16 mouse cellular contexts compared by ENCODE assay signal in genomic region chr4:5181591-5181990, GRCm38 (mm10).
"Had no signal": no experiment of that assay in that cellular context is flagged by ENCODE, and none has a peak within 500 bp of the region (broad histone marks: within the 10 kb centered on the region; RNA-seq: fewer than 3 reads in every experiment).

No protein-coding gene starts in this region.

- DNase-seq: retina, postnatal 1 day; right cerebral cortex, adult 18-20 months; right cerebral cortex, postnatal 14 days; right cerebral cortex, postnatal 25 days; right cerebral cortex, postnatal 4 days; spleen, adult 18-20 months; thymus, adult 18-20 months; thymus, adult 2 months; thymus, postnatal 14 days; thymus, postnatal 25 days; thymus, postnatal 36 days; thymus, postnatal 4 days had no signal

- H3K4me1 ChIP-seq: neural tube, embryonic 13.5 days; neural tube, embryonic 15.5 days; stomach, embryonic 15.5 days had no signal

- H3K27me3 ChIP-seq: neural tube, embryonic 13.5 days; neural tube, embryonic 15.5 days; stomach, embryonic 15.5 days had no signal

- H3K36me3 ChIP-seq: neural tube, embryonic 13.5 days; neural tube, embryonic 15.5 days; stomach, embryonic 15.5 days had no signal

- H3K4me3 ChIP-seq: neural tube, embryonic 13.5 days; neural tube, embryonic 15.5 days; stomach, embryonic 15.5 days had no signal

- H3K9ac ChIP-seq: neural tube, embryonic 13.5 days; neural tube, embryonic 15.5 days; stomach, embryonic 15.5 days had no signal

- H3K27ac ChIP-seq: neural tube, embryonic 13.5 days; neural tube, embryonic 15.5 days; stomach, embryonic 15.5 days; stomach, postnatal 0 days had no signal

- H3K9me3 ChIP-seq: neural tube, embryonic 13.5 days; neural tube, embryonic 15.5 days; stomach, embryonic 15.5 days had no signal

- H3K4me2 ChIP-seq: neural tube, embryonic 13.5 days; neural tube, embryonic 15.5 days; stomach, embryonic 15.5 days had no signal
